Mouse (Mus musculus): Measurements from ENCODE around the gene Cuedc2.

Cuedc2 gene

DNA sequence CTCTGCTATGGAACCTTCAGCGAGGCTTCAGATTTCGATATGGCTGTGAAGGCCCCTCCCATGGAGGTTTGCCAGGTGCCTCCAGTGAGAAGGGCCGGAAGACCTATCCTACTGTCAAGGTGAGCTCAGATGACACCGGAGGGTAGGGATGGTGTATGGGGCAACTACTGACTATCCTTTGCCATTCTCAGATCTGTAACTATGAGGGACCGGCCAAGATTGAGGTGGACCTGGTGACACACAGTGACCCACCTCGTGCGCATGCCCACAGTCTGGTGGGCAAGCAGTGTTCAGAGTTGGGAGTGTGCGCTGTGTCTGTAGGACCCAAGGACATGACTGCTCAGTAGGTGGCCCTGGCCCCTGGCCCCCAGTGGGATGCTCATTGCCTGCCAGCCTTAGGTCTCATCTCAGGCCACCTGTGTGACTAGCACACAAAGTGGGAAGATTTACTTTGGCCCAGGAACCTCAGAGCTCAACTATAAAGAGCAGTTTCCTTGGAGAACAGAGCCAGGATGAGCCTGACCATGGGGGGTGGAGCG lies 31.7 kb downstream of the Cuedc2 start:
- no peak for DNase-seq (ENCODE audit: low spot score in 2 of 2)

DNA sequence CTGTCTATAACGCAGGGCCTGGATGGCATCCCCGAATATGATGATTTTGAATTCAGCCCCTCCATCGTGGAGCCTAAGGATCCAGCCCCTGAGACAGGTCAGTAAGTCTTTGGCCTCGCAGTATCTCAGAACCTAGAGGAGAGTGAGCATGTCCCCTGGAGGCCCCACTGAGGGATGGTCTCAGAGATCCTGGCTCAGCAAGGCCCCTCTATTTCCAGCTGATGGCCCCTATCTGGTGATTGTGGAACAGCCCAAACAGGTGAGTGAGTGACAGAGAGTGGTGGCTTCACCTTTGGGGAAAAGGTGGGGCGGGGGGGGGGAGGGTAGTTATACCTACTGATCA lies 32.3 kb downstream of the Cuedc2 start:
- DNase-seq (ENCODE audit: low spot score in 2 of 2): no peak

DNA sequence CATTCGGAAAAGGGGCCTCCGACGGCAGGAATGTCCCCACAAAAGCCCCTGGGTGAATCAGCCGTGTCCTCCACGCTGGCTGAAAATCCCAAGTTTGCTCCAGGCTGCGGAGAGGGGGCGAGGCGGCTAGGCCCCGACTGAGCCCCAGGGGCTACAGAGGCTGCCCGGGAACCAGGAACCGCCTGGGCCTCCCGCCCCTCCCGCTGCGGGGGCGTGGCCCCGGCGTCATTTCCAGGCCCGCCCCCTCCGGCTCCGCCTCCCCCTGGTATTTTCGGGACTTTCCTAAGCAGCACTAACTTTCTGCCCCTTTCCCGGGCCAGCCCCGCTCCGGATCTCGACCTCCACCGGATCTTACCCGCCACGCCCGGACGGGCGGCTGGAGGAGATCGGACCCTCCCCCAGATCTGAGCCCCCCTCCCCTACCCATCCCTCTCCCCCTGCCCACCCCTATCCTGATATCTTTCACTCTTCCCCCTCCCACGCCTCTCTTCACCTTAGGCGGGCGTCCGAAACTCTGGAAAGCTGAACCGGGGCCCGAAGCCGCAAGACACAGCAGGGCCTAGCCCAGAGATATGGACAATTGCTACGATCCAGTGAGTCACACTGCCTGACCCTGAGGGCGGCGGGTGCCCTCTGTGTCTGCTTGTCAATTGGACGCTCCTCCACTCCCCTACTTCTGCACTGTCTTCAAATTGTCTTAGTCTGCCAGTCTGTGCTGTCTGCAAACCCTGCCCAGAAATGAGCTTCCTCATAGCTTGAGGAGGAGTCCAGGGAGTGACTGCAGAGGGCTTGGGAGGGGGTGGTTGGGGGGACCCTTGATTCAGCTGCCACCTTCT lies 32.9 kb downstream of the Cuedc2 start:
- peak; percentile 82 to 89 for DNase-seq (ENCODE audit: low spot score in 2 of 2)

DNA sequence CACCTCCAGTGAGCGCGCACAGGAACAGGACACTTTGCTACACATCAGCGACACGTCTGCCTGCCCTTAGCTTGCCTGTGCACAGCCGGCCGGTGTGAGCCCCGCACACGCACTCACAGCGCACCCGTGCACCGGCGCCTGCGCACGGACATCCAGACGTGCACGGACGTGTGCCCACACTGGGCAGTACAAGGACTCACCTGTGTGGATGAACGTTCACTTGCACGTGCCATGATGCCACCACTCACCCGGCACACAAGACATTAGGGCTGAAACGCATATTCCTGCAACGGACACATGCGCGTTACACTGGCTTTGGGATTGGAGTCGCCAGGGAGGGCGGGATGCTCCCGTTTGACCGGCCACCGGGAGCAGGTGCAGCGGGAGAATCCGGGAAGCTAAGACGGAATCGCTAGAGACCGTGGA lies 33.6 kb downstream of the Cuedc2 start:
- no peak for DNase-seq (ENCODE audit: low spot score in 2 of 2)

DNA sequence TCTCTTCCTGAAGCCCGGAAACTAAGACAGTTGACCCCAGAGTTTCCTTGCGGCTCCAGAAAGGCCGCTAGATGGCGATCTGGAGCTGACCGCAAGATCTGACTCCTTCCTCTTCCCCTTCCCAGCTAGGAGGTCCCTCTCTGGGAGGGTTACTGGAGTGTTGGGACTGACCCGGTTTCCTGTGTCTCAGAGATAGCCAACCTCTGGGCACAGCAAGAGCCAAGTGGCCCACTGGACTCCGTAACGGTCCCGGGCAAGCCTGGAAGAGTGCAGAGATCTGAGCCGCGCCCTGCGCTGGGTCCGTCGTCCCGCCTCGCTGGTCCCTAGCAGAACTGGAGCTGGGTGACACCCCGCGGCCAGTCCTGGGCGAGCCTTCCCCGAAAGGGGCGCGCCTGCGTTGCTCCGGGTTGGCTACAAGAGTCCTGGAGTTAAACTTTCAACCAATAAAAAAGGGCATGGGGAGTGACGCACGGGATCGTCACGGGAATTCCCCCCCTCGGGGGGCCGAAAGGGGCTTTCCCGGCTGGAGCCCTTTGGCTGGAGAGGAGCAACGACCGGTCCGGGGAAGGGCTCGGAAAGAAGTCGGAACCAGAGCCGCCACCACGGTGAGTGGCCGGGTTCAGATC lies 34.2 kb downstream of the Cuedc2 start, which contains the start of gene Nfkb2:
Gene Nfkb2, plus strand, starts transcription at position 105 of the 626 bp plus-strand sequence.
- DNase-seq (ENCODE audit: low spot score in 2 of 2): peak; percentile 83 to 88

DNA sequence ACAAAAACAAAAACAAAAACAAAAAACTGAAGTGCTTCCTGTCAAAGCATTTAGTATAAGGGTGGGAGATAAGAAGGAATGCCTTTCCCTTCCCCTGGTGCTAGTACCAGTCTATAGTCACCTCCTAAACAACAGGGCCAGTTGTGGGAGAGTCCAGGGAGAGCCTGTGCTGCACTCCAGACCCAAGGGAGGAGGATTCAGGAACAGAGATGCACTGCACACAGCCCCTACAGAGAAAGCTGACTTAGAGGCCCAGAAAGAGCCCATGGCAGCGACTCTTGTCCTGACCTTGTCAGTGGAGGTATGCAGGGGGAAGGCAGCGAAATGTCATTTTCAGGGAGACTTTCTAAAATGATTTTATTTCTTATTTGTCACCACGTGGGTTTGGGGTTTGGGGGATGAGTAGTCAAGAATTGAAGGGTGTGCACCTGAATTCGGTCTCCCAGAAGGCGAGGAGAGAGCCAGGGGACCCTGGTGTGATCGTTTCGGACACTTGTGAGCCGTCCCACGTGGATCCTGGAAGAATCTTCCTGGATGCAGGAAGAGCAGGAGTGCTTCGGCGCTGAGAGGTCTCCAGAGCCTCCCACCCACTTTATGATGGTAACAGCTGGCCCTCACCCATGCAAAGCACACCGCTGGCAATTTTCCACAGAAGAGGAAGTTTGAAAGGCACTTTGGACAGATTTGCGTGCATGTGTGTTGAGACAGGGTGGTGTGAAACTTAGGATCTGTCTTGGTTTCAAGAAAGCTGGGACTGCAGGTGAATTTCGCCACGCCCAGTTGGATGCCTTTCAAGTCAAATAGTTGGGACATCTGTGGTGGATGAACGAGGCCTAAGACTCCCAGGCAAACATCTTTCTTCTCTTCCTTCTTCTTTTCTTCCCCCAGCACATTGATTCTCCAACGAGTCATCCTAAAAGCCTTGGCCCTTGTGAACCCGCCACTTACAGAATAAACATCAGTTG lies 35.0 kb downstream of the Cuedc2 start:
- DNase-seq (ENCODE audit: low spot score in 2 of 2): no peak

DNA sequence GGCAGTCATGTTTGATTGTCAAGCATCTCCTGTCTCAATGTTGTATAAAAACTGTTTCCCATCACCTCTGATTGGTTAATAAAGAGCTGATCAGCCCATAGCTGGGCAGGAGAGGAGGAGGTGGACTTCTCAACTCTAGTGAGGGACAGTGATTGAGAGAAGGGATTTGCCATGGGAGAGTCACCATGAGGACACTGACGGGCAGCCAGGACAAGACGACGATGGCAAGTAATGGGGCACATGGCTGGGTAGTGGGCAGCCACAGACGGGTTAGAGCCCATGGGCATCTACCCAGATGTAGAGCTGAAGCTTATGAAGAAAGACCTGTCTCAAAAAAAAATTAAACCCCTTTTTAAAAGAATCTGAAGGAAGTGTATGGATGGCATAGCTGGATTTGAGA lies 36.0 kb downstream of the Cuedc2 start:
- DNase-seq (ENCODE audit: low spot score in 2 of 2): no peak

DNA sequence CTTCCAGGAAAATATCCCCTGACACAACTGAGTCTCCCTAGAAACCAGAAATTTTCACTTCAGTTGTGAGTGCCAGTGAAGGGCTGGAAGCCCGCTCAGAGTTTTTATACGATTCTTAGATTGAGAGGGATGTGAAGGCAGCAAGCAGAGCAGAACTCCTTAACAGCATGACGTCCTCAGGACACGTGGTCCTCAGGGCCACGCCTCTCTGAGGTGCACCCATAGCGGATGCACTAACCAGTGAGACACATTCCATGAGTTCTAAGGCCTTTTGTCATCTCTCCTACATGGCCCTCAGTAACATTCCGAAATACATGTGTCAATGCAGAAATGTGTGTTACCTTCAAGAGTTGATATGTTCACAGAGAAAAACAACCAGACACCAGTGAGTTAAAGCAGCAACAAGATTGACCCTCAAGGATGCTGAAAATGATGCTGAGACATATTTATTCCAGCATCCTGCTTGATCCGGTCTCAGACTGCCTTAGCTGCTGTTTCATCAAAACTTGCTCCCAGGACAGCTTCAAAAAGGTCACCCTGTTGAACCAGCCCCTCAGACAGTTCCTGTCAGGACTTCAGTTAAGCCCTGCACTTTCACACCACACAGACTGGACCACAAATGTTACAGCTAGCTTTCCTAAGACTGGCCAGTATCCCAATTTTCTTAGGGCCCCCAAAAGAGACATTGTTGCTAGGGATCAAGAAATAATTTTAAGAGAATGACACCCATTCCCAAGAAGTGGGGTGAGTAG lies 38.0 kb downstream of the Cuedc2 start:
- DNase-seq (ENCODE audit: low spot score in 2 of 2): no peak

DNA sequence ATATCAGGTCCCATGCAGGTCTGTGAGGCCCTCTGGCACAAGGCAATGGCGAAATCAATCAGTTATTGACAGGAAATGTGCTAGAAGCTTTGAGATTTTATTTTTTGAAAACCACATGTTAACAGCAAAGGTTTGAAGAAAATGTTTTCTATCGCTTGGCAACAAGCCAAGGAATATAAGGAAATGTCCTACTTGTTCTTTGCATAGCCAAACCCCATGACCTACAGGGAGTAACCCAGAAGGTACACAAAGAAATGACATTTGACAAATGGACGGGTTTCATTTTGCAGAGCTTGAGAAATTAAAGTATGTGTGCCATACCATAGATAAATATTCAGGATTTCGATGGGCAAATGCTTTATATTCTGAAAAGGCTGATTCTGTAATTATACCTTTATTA lies 41.6 kb downstream of the Cuedc2 start:
- DNase-seq (ENCODE audit: low spot score in 2 of 2): no peak

DNA sequence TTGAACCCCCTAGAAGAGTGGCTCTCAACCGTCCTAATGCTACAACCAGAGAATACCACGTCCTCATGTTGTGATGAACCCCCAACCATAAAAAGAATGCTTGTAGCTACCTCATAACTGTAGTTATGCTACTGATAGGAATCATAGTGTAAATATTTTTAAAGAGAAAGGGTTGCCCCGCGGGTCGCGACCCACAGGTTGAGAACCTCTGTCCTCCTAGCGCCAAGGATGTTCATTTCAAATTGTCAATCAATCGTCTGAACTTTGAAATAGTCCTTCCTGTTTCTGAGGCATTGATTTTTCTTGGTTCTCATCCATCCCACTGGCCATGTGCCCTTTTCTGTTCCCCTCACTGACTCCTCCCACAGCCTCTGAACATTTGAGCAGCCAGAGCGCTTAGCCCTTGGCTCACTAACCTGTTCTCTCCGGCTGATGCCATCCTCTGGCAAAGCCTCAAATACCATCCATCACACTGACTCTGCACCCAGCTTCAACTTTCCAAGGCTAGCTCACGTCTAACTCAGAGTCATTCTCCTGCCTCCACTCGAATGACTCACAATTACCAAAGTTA lies 47.9 kb downstream of the Cuedc2 start:
- no peak for DNase-seq (ENCODE audit: low spot score in 2 of 2)

DNA sequence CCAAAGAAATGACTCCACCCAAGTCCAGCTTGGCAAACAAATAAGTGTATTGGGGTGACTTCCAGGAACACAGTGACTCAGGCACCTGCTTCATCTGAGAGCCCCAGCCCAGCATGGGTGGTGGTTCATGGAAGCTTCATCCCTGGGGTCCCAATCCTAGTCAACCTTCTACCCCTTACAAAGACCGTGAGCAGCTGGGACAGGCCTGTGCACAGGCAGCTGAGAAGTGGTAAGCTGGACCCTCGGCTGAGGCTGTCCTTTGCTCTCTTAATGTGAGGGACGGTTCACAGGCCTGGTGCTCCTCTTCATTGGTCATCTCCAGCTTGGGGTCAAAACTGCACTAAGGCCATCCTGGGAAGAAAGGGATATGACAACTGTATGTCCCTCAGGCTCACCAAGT lies 50.9 kb downstream of the Cuedc2 start:
- no peak for DNase-seq (ENCODE audit: low spot score in 2 of 2)

DNA sequence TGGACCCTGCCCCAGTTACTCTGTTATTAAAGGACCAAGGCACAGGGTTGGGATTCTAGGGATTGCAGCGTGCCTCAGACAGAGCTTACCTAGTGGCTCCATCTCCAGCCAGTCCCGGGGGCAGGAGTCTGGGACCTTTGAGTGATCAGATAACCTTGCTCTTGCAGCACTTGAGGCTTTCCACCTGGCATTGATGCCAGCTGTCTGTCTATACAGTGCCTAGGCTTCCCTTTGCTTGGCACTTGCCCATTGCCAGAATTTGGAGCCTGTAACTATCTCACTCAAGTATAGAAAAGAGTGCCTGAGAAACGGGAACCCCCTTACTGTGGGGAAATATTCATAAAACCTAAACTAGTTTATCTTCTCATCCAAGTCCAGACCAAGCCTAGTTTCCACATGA lies 51.6 kb downstream of the Cuedc2 start:
- no peak for DNase-seq (ENCODE audit: low spot score in 2 of 2)

DNA sequence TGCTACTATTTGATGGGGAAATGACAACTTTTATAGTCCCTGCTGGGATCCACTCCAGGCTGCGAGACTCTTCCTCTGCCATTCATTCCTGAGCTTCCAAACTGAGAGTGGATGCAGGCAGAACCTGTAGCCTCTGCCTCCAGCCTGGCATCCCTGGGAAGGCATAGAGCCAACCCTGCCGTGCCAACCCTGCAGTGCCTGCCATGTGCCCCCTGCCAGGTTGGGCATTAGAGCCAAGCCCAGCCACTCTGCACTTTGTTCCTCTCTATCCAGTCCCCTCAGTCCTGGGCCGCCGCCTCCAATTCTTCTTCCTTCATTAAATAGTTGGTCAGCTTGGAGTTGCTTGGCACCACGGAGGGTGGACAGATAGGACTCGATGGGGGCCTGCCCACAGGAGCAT lies 52.5 kb downstream of the Cuedc2 start:
- DNase-seq (ENCODE audit: low spot score in 2 of 2): no peak

DNA sequence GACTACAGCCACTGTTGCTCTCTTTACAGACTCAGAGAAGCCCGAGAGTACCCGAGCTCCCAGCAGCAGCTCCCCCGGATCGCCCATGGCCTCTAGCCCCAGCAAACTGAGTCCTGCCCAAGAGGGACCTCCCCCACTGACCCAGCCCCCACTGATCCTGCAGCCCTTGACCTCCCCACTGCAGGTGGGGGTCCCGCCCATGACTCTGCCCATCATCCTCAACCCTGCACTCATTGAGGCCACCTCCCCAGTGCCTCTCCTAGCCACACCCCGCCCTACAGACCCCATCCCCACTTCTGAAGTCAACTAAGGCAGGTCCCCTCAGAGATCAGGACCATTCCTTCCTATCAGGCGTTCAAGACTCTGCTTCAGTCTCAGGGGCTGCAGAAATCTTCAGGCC lies 52.9 kb downstream of the Cuedc2 start:
- no peak for DNase-seq (ENCODE audit: low spot score in 2 of 2)

DNA sequence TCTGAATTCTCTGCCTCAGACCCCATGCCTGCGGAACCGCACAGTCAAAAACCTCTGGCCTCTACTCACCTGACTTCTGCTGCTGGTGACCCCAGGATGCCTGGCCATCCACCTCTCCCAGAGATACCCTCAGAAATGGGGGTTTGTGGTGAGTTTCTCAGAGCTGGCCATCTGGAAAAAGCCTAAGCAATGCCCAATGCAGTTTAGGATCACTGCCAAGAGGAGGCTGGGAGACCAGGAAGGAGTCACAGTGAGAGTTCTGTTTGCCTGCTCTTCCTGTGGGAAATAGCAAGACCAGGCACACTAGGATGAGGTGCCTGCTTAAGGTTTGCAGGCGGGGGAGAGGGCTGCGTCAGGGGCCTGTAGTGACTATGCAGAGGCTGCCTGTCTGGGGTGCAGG lies 53.8 kb downstream of the Cuedc2 start:
- DNase-seq (ENCODE audit: low spot score in 2 of 2): no peak

DNA sequence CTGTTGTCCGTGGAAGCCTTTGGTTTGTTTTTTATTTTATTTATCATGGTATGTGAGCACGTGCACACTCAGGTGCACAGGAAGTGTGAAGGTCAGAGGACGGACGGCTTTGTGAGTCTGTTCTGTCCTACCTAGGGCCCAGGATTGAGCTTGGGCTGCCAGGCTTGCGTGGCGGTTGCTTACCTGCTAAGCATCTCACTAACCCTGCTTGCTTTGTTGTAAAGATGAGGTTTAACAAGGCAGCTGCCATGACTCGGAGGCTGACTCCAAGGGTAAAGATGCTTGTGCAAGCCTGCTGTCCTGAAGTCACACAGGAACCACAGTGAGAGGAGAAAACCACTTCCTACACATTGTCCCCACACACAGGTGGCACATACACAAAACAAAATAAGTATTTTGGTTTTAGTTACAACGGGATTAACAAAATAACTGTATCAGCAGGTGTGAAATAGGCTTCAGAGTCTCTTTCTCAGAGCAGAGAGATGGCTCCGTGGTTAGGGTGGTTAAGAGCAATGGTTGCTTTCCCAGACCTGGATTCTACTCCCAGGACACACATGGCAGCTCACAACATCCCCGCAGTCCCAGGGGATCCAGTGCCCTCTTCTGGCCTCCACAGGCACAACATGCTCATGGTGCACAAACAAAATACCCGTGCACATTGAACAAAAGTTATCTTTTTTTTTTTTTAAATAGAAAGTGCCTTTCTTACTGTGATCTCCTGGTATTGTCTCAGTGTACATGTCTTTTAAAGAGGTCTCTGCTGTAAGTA lies 56.2 kb downstream of the Cuedc2 start:
- DNase-seq (ENCODE audit: low spot score in 2 of 2): no peak
